Mouse (Mus musculus) embryonic facial prominence, embryonic 12.5 days (tissue): ENCODE data around the gene Tmem54. TPM values are rescaled to one million over a fixed set of nuclear protein-coding genes. Genes with fewer than 3 reads are reported as not detected.
A peak's percentile ranks its signal among the peaks of the same experiment; 100 is the strongest.

Experiments used
- ATAC-seq: fragments of 200-750 bp; cut with Nextera tagmentation; 2 replicates; pipeline ENCODE4 v1.8.0; 2017; ENCODE audit not compliant: insufficient number of reproducible peaks, insufficient read depth, low FRiP score, low TSS enrichment
- H3K27ac ChIP-seq: fragments of 300-500 bp; sonication (generic); 2 replicates; pipeline ENCODE4 v1.5.1; 2016; ENCODE audit warnings: mild to moderate bottlenecking
- H3K27me3 ChIP-seq: fragments of 300-500 bp; sonication (generic); 2 replicates; pipeline ENCODE4 v1.6.1; 2016; ENCODE audit warnings: mild to moderate bottlenecking, moderate library complexity
- H3K36me3 ChIP-seq: fragments of 300-500 bp; sonication (generic); 2 replicates; pipeline ENCODE4 v1.6.1; 2016; ENCODE audit warnings: mild to moderate bottlenecking
- H3K4me1 ChIP-seq: fragments of 300-500 bp; sonication (generic); 2 replicates; pipeline ENCODE4 v1.6.1; 2016
- H3K4me2 ChIP-seq: fragments of 300-500 bp; sonication (generic); replicated peaks from 2 replicates; pipeline ENCODE4 v1.6.1; 2016; ENCODE audit warnings: mild to moderate bottlenecking, moderate library complexity
- H3K4me3 ChIP-seq: fragments of 300-500 bp; sonication (generic); 2 replicates; pipeline ENCODE4 v1.5.1; 2016; ENCODE audit warnings: mild to moderate bottlenecking
- H3K9ac ChIP-seq: fragments of 300-500 bp; sonication (generic); 2 replicates; pipeline ENCODE4 v1.6.1; 2016; ENCODE audit warnings: mild to moderate bottlenecking, moderate library complexity
- H3K9me3 ChIP-seq: fragments of 300-500 bp; sonication (generic); 2 replicates; pipeline ENCODE4 v1.6.1; 2016; ENCODE audit warnings: mild to moderate bottlenecking, moderate library complexity
- WGBS: fragments of 180-500 bp; shearing (Covaris S2); methylation state at CpG from one replicate; pipeline ENCODE4 v1.1.7; 2016; 5-methylcytosine and 5-hydroxymethylcytosine counted together
- polyA plus RNA-seq: library from polyadenylated mRNA; unstranded; fragments of >200 nt; fragmentation: Nextera tagmentation; extraction: Ambion mirVana; gene quantifications from 2 replicates; pipeline ENCODE4 v1.2.1, GENCODE M21; 2016

Tmem54 gene
- polyA plus RNA-seq, 1 experiment from 2014 or later: 6.3 TPM

GRCm38 (mm10) chr4:129144401-129145367, 39.3 kb downstream of the Tmem54 start:
- H3K4me1 ChIP-seq: peaks cover 14% of the 10 kb centered on the region; the same call in 1 of the 2 replicates
- 61% methylated on average over 16 of the region's 16 CpGs for WGBS
- H3K4me3 ChIP-seq: no peak overlapping the region
- peak; percentile 76; the same call in 1 of the 2 replicates for ATAC-seq
- H3K27me3 ChIP-seq: no peaks in the 10 kb centered on the region
- H3K4me2 ChIP-seq: no peak overlapping the region
- peaks cover 14% of the 10 kb centered on the region for H3K36me3 ChIP-seq
- peak overlapping the region; percentile 72 for H3K27ac ChIP-seq
- no peaks in the 10 kb centered on the region for H3K9me3 ChIP-seq
- H3K9ac ChIP-seq: no peak overlapping the region

- H3K4me2 ChIP-seq: no peak overlapping the region
- no peaks in the 10 kb centered on the region for H3K27me3 ChIP-seq
- H3K27ac ChIP-seq: peak overlapping the region; percentile 72
- H3K4me1 ChIP-seq: peaks cover 9% of the 10 kb centered on the region; the same call in 1 of the 2 replicates
- no peaks in the 10 kb centered on the region for H3K9me3 ChIP-seq
- peaks cover 19% of the 10 kb centered on the region for H3K36me3 ChIP-seq
- ATAC-seq: no peak
- H3K4me3 ChIP-seq: no peak overlapping the region
- no peak overlapping the region for H3K9ac ChIP-seq
- 75% methylated on average over 4 of the region's 4 CpGs for WGBS
These were observed 40.1 kb downstream of the Tmem54 start for GRCm38 (mm10) chr4:129145411-129145810.

- no peak for ATAC-seq
- H3K27me3 ChIP-seq: no peaks in the 10 kb centered on the region
- no peak overlapping the region for H3K27ac ChIP-seq
- H3K9me3 ChIP-seq: no peaks in the 10 kb centered on the region
- H3K4me2 ChIP-seq: no peak overlapping the region
- H3K4me1 ChIP-seq: peaks cover 9% of the 10 kb centered on the region; the same call in 1 of the 2 replicates
- H3K4me3 ChIP-seq: no peak overlapping the region
- no peak overlapping the region for H3K9ac ChIP-seq
- WGBS: 79% methylated on average over 4 of the region's 4 CpGs
- peaks cover 24% of the 10 kb centered on the region for H3K36me3 ChIP-seq
These were observed 40.6 kb downstream of the Tmem54 start for GRCm38 (mm10) chr4:129145943-129146342.

GRCm38 (mm10) chr4:129146392-129146791, 41.0 kb downstream of the Tmem54 start:
- H3K27me3 ChIP-seq: no peaks in the 10 kb centered on the region
- WGBS: 68% methylated on average over 2 of the region's 2 CpGs
- no peak for ATAC-seq
- no peak overlapping the region for H3K4me3 ChIP-seq
- H3K4me1 ChIP-seq: peaks cover 9% of the 10 kb centered on the region; the same call in 1 of the 2 replicates
- H3K4me2 ChIP-seq: no peak overlapping the region
- no peak overlapping the region for H3K27ac ChIP-seq
- peaks cover 29% of the 10 kb centered on the region for H3K36me3 ChIP-seq
- no peaks in the 10 kb centered on the region for H3K9me3 ChIP-seq
- no peak overlapping the region for H3K9ac ChIP-seq

GRCm38 (mm10) chr4:129147552-129148103, 42.3 kb downstream of the Tmem54 start:
- Histone ChIP-seq H3K4me1 (peaks cover 9% of the 10 kb centered on the region; the same call in 1 of the 2 replicates), H3K36me3 (peaks cover 40% of the 10 kb centered on the region), H3K9ac (no peak overlapping the region), H3K27me3 (no peaks in the 10 kb centered on the region), H3K27ac (no peak overlapping the region), H3K9me3 (no peaks in the 10 kb centered on the region), H3K4me3 (no peak overlapping the region), H3K4me2 (no peak overlapping the region)
- no peak for ATAC-seq
- WGBS: 83% methylated on average over 13 of the region's 13 CpGs

GRCm38 (mm10) chr4:129149321-129149720, 44.0 kb downstream of the Tmem54 start:
- H3K4me2 ChIP-seq: no peak overlapping the region
- WGBS: 77% methylated on average over 1 of the region's 1 CpGs
- ATAC-seq: no peak
- no peak overlapping the region for H3K27ac ChIP-seq
- H3K36me3 ChIP-seq: peaks cover 47% of the 10 kb centered on the region
- no peak overlapping the region for H3K4me3 ChIP-seq
- H3K4me1 ChIP-seq: peaks cover 6% of the 10 kb centered on the region; the same call in 1 of the 2 replicates
- H3K27me3 ChIP-seq: no peaks in the 10 kb centered on the region
- H3K9ac ChIP-seq: no peak overlapping the region
- no peaks in the 10 kb centered on the region for H3K9me3 ChIP-seq

GRCm38 (mm10) chr4:129151276-129151811, 46.0 kb downstream of the Tmem54 start:
- Histone ChIP-seq H3K9ac (no peak overlapping the region), H3K4me2 (no peak overlapping the region), H3K4me3 (no peak overlapping the region), H3K9me3 (no peaks in the 10 kb centered on the region), H3K27ac (no peak overlapping the region), H3K27me3 (no peaks in the 10 kb centered on the region), H3K4me1 (no peaks in the 10 kb centered on the region), H3K36me3 (peaks cover 59% of the 10 kb centered on the region)
- 90% methylated on average over 4 of the region's 4 CpGs for WGBS
- no peak for ATAC-seq

- Histone ChIP-seq H3K4me1 (no peaks in the 10 kb centered on the region), H3K27me3 (no peaks in the 10 kb centered on the region), H3K36me3 (peaks cover 63% of the 10 kb centered on the region), H3K4me2 (no peak overlapping the region), H3K4me3 (no peak overlapping the region), H3K9me3 (no peaks in the 10 kb centered on the region), H3K27ac (no peak overlapping the region), H3K9ac (no peak overlapping the region)
- no peak for ATAC-seq
- 90% methylated on average over 5 of the region's 5 CpGs for WGBS
These were observed 52.2 kb downstream of the Tmem54 start for GRCm38 (mm10) chr4:129157541-129157940.

- Histone ChIP-seq H3K27me3 (no peaks in the 10 kb centered on the region), H3K27ac (no peak overlapping the region), H3K4me1 (no peaks in the 10 kb centered on the region), H3K9ac (no peak overlapping the region), H3K36me3 (peaks cover 54% of the 10 kb centered on the region), H3K9me3 (no peaks in the 10 kb centered on the region), H3K4me3 (no peak overlapping the region), H3K4me2 (no peak overlapping the region)
- ATAC-seq: no peak
- WGBS: 78% methylated on average over 3 of the region's 3 CpGs
These were observed 53.2 kb downstream of the Tmem54 start for GRCm38 (mm10) chr4:129158549-129158948.

GRCm38 (mm10) chr4:129161076-129161475, 55.7 kb downstream of the Tmem54 start:
- no peak for ATAC-seq

More at GRCm38 (mm10) chr4:129161076-129161475, 55.7 kb downstream of the Tmem54 start:
- Histone ChIP-seq H3K4me3 (no peak overlapping the region), H3K4me2 (no peak overlapping the region), H3K4me1 (no peaks in the 10 kb centered on the region), H3K27ac (no peak overlapping the region), H3K9ac (no peak overlapping the region), H3K27me3 (no peaks in the 10 kb centered on the region), H3K9me3 (no peaks in the 10 kb centered on the region), H3K36me3 (peaks cover 52% of the 10 kb centered on the region)
- WGBS: 90% methylated on average over 1 of the region's 1 CpGs
